Comparison of ENCODE assay signal across 21 mouse cellular contexts in genomic region chr1:176085952-176086648, GRCm38 (mm10).
DNase-seq lines count a peak whose midpoint lies in the region; ATAC-seq and TF ChIP-seq lines count a peak whose summit lies in the region.
"Had no signal": no experiment of that assay in that cellular context is flagged by ENCODE, and none has a peak within 500 bp of the region (broad histone marks: within the 10 kb centered on the region; RNA-seq: fewer than 3 reads in every experiment).

No protein-coding gene starts in this region.

- 64% methylated on average over 13 of the region's 13 CpGs for WGBS in forebrain, embryonic 11.5 days
- whole genome bisulfite sequencing in forebrain, embryonic 12.5 days, result 58% methylated on average over 13 of the region's 13 CpGs
- 53% methylated on average over 13 of the region's 13 CpGs for WGBS in hindbrain, embryonic 14.5 days
- WGBS in midbrain, postnatal 0 days, result 55% methylated on average over 13 of the region's 13 CpGs

- peak; percentile 29; the same call in 1 of the 2 replicates for ATAC-seq in forebrain, embryonic 11.5 days (replicated peaks; ENCODE audit: low FRiP score)
- ATAC-seq in forebrain, embryonic 12.5 days (ENCODE audit: low FRiP score), result no peak; the same call in 1 of the 2 replicates
- ATAC-seq in hindbrain, embryonic 14.5 days (ENCODE audit: low FRiP score), result peak; percentile 70
- ATAC-seq in midbrain, postnatal 0 days (ENCODE audit: low FRiP score), result no peak
- ATAC-seq: Patski had no signal

- DNase-seq in forebrain, embryonic 11.5 days (ENCODE audit: low spot score), result no peak
- DNase-seq in Muller cell, postnatal 12 days (ENCODE audit: inconsistent ontology term), result peak; percentile 65
- DNase-seq in hindbrain, embryonic 14.5 days (ENCODE audit: low spot score), result peak; percentile 32
- DNase-seq in midbrain, postnatal 0 days (ENCODE audit: low spot score), result peak; percentile 29
- DNase-seq in embryo, embryonic 11 days, result no peak
- no peak for DNase-seq in left cerebral cortex, postnatal 10 days (ENCODE audit: extremely low spot score in 1 of 2, low spot score in 2 of 2)
- no peak for DNase-seq in left cerebral cortex, adult 18-20 months (ENCODE audit: low spot score in 2 of 2)
- DNase-seq: adrenal gland, adult 8-10 months; cerebellum, adult 9-11 months; heart, postnatal 10 days; kidney, adult 18-20 months; left cerebral cortex, postnatal 4 days; liver; lung, postnatal 10 days; right cerebral cortex, adult 18-20 months; thymus, postnatal 36 days had no signal

- no peaks in the 10 kb centered on the region for H3K9me3 ChIP-seq in forebrain, embryonic 11.5 days (ENCODE audit: control insufficient read depth, low read length)
- no peaks in the 10 kb centered on the region for H3K9me3 ChIP-seq in forebrain, embryonic 12.5 days
- no peaks in the 10 kb centered on the region for H3K9me3 ChIP-seq in hindbrain, embryonic 14.5 days (ENCODE audit: control insufficient read depth, low read length)
- H3K9me3 ChIP-seq in midbrain, postnatal 0 days (ENCODE audit: low read length), result no peaks in the 10 kb centered on the region
- H3K9me3 ChIP-seq: embryonic facial prominence, embryonic 15.5 days had no signal

- H3K4me2 ChIP-seq in forebrain, embryonic 11.5 days (ENCODE audit: low read depth, low read length, severe bottlenecking), result no peak overlapping the region
- H3K4me2 ChIP-seq in forebrain, embryonic 12.5 days, result no peak overlapping the region
- H3K4me2 ChIP-seq in hindbrain, embryonic 14.5 days (replicated peaks), result no peak overlapping the region
- H3K4me2 ChIP-seq in midbrain, postnatal 0 days (ENCODE audit: low read depth, low read length, poor library complexity, severe bottlenecking), result no peak overlapping the region
- H3K4me2 ChIP-seq: embryonic facial prominence, embryonic 15.5 days; heart, embryonic 11.5 days had no signal

- H3K4me1 ChIP-seq in forebrain, embryonic 11.5 days (replicated peaks; ENCODE audit: control insufficient read depth, insufficient read depth, low read length), result 0 out of 2 replicates have a peak, but pooled peaks cover 2% of the 10 kb centered on the region
- H3K4me1 ChIP-seq in forebrain, embryonic 12.5 days, result peaks cover 6% of the 10 kb centered on the region; the same call in 1 of the 2 replicates
- peaks cover 10% of the 10 kb centered on the region for H3K4me1 ChIP-seq in hindbrain, embryonic 14.5 days (replicated peaks; ENCODE audit: control insufficient read depth, insufficient read depth, low read length)
- H3K4me1 ChIP-seq in midbrain, postnatal 0 days (ENCODE audit: insufficient read depth, low read length), result no peaks in the 10 kb centered on the region

- H3K9ac ChIP-seq in forebrain, embryonic 11.5 days (ENCODE audit: low read length), result no peak overlapping the region
- no peak overlapping the region for H3K9ac ChIP-seq in forebrain, embryonic 12.5 days
- H3K9ac ChIP-seq in hindbrain, embryonic 14.5 days, result no peak overlapping the region
- no peak overlapping the region for H3K9ac ChIP-seq in midbrain, postnatal 0 days (replicated peaks; ENCODE audit: low read length, poor library complexity, severe bottlenecking)
- H3K9ac ChIP-seq: embryonic facial prominence, embryonic 15.5 days had no signal

- H3K27ac ChIP-seq in forebrain, embryonic 11.5 days (ENCODE audit: low read depth, low read length), result no peak overlapping the region
- H3K27ac ChIP-seq in forebrain, embryonic 12.5 days, result no peak overlapping the region
- H3K27ac ChIP-seq in hindbrain, embryonic 14.5 days, result peak overlapping the region; percentile 28; the same call in 1 of the 2 replicates
- no peak overlapping the region for H3K27ac ChIP-seq in midbrain, postnatal 0 days (ENCODE audit: low read depth, low read length)
- H3K27ac ChIP-seq: embryonic facial prominence, embryonic 15.5 days; kidney, postnatal 0 days had no signal

- H3K4me3 ChIP-seq in forebrain, embryonic 11.5 days (ENCODE audit: low read depth, low read length), result no peak overlapping the region
- no peak overlapping the region for H3K4me3 ChIP-seq in forebrain, embryonic 12.5 days (replicated peaks)
- H3K4me3 ChIP-seq in hindbrain, embryonic 14.5 days (replicated peaks; ENCODE audit: low read length), result no peak overlapping the region
- H3K4me3 ChIP-seq in midbrain, postnatal 0 days (ENCODE audit: low read depth, low read length), result no peak overlapping the region
- H3K4me3 ChIP-seq: embryonic facial prominence, embryonic 15.5 days had no signal

- no peak for TF ChIP-seq CTCF in midbrain, postnatal 0 days (IDR thresholded peaks at IDR 0.05)

- no peaks in the 10 kb centered on the region for H3K36me3 ChIP-seq in forebrain, embryonic 11.5 days (ENCODE audit: control insufficient read depth, insufficient read depth, low read length)
- H3K36me3 ChIP-seq in forebrain, embryonic 12.5 days (replicated peaks), result no peaks in the 10 kb centered on the region
- H3K36me3 ChIP-seq in hindbrain, embryonic 14.5 days (replicated peaks; ENCODE audit: control insufficient read depth, insufficient read depth), result no peaks in the 10 kb centered on the region
- no peaks in the 10 kb centered on the region for H3K36me3 ChIP-seq in midbrain, postnatal 0 days (ENCODE audit: insufficient read depth, low read length)
- H3K36me3 ChIP-seq: embryonic facial prominence, embryonic 15.5 days had no signal

- intact Hi-C loops in left cerebral cortex, postnatal 10 days (cut with DNase I), result no loop called here

- no peaks in the 10 kb centered on the region for H3K27me3 ChIP-seq in forebrain, embryonic 11.5 days (ENCODE audit: control insufficient read depth, insufficient read depth, low read length)
- no peaks in the 10 kb centered on the region for H3K27me3 ChIP-seq in forebrain, embryonic 12.5 days
- H3K27me3 ChIP-seq in hindbrain, embryonic 14.5 days (ENCODE audit: control insufficient read depth, insufficient read depth, low read length), result no peaks in the 10 kb centered on the region
- no peaks in the 10 kb centered on the region for H3K27me3 ChIP-seq in midbrain, postnatal 0 days (ENCODE audit: insufficient read depth, low read length)
- H3K27me3 ChIP-seq: embryonic facial prominence, embryonic 15.5 days; Patski had no signal

Comparison
In these comparisons a context has a peak if more than half of its experiments do, and no peak if none do; other contexts are left out.
1. ATAC-seq: peak in forebrain, embryonic 11.5 days (single experiment) and hindbrain, embryonic 14.5 days (single experiment); none in forebrain, embryonic 12.5 days (single experiment) and midbrain, postnatal 0 days (single experiment).
2. DNase-seq: peak in Muller cell, postnatal 12 days (single experiment), hindbrain, embryonic 14.5 days (single experiment) and midbrain, postnatal 0 days (single experiment); none in forebrain, embryonic 11.5 days (single experiment), embryo, embryonic 11 days (single experiment), left cerebral cortex, postnatal 10 days (0 of 2) and left cerebral cortex, adult 18-20 months (0 of 2).